Mouse (Mus musculus) kidney, adult 2 months (tissue): ENCODE measurements at regions not wholly inside any gene's neighbourhood (a gene's known extent, or its start where the extent isn't known, plus 50 kb on each side); places are given as distances from the start of the nearest gene placed in this dataset.

Experiments
- CTCF ChIP-seq: fragments of 200-500 bp; conservative IDR thresholded peaks from 2 replicates; pipeline ENCODE4 v1.5.1; 2011; ENCODE audit warnings: low read depth, mild to moderate bottlenecking, control low read depth, low read length, moderate library complexity, mixed read lengths; ENCODE audit not compliant: insufficient read depth, insufficient read length
- POLR2A ChIP-seq: fragments of 200-500 bp; IDR thresholded peaks from one replicate; pipeline ENCODE4 v1.6.1; 2011; ENCODE audit warnings: low read depth, low read length, control low read depth

DNA sequence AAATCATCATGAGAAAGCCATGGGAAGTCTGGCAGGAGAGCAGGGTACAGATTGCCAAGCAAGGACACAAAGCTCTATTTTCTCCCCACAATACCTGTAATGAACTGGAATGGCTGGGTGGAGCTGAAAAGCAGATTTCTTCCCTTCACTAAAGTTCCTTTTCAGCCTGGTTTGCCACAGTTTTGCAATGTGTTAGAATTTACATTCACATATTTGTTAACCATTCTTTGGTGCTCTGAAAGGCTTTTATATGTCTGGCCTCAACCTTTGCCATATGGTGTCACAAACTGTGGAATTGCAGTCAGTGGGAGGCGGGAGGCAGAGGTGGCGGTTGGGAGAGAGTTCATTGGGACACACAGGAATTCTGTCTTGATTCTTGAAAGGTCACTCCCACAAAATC lies 78.3 kb upstream of the Olfm4 start:
- TF ChIP-seq CTCF (no peak), POLR2A (no peak)
